Mouse (Mus musculus) heart, postnatal 10 days (tissue): ENCODE data around the gene Gm40193. TPM values are rescaled to one million over a fixed set of nuclear protein-coding genes. Genes with fewer than 3 reads are reported as not detected.

Experiments
- DNase-seq, 2 experiments: peaks; one replicate each; pipeline ENCODE4 v3.0.0; 2021
- intact Hi-C: fragments of 180-260 bp; cut with DNase I; formaldehyde crosslinking; loops from one replicate; pipeline ENCODE4 v1.15.1; 2025
- total RNA-seq, 2 experiments: library from RNA; stranded (reverse); gene quantifications; 2 replicates each; pipeline ENCODE4 v1.2.3; 2021

Gm40193 gene
- total RNA-seq, 2 experiments from 2014 or later, result not detected

DNA sequence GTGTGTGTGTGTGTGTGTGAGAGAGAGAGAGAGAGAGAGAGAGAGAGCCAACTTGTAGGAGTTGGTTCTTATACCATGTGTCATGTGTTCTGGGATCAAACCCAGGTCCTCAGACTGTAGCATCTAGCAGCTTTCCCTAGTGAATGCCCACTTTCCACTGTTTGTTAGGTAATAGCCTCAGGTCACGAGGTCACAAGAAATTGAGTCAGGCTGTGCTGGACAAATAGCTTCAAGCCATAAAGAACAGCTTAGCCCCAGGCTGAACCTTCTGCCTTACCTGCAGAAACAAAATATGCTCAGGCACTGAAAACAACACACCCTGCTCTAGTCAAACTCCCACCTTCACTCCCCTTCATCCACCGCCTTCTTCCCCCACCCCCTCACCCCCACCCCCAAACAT, 21.5 kb downstream of the Gm40193 start:
- no peak for DNase-seq
- intact Hi-C loops, result no loop called here

DNA sequence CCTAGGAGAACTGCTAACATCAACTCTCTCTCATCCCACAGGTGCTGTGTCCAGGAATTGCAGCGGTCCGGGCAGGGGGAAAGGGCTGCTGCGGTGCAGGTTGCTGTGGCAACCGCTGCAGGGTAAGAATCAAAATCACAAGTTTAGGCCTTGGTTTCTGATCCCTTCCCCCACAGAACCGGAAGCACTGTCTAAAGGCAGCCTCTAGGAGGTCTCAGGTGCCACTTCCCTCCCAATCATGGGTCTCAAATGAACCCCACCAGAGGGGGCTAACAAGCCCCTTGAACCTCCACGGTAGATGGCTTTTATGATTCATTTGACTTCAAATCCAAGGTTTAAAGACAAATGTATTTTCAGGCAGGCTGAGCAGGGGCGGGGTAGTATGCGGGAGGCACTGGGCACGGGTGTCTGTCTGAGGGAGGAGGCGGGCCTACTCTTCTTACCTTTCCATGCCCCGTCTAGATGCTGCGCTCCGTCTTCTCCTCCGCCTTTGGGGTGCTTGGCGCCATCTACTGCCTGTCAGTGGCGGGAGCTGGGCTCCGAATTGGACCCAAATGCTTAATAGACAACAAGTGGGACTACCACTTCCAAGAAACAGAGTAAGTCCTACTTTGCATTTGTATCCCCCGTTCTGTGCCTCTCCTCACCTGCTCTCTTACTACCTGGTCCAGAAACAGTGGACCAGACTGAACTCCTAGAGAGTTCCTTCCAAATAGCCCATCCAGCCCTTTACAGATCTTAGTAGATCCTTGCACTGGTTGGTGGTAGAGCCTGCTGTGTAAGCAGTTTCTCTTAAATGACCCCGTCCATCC, 22.8 kb downstream of the Gm40193 start:
- peak in 1 of 2 experiments; percentile 41 for DNase-seq
- intact Hi-C loops, result no loop called here

DNA sequence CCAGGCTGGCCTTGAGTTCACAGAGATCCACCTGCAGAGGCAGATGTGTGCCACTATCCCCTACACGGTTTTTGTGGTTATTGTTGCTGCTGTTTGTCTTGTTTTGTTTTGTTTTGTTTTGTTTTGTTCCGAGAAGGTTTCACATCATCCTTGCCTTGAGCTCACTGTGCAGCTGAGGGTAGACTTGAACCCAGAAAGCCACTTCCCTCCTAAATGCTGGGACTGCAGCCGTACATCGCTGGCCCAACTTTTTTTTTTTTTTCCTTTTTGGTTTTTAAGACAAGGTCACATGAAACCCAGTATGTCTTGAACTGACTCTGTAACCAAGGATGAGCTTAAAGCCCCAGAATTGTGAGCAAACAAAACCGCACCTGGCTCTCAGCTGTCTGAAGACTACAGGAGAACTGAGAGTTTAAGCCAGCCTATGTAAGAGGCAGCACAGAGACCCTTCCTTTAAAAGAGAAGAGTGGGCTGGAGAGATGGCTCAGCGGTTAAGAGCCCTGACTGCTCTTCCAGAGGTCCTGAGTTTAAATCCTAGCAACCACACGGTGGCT, 25.7 kb downstream of the Gm40193 start:
- intact Hi-C loops, result loop anchor here (1.0 to 2.0 kb wide), 3 partner anchors 55 to 92 kb away; partner anchors contain the start of gene Arrb2
- DNase-seq, result no peak

DNA sequence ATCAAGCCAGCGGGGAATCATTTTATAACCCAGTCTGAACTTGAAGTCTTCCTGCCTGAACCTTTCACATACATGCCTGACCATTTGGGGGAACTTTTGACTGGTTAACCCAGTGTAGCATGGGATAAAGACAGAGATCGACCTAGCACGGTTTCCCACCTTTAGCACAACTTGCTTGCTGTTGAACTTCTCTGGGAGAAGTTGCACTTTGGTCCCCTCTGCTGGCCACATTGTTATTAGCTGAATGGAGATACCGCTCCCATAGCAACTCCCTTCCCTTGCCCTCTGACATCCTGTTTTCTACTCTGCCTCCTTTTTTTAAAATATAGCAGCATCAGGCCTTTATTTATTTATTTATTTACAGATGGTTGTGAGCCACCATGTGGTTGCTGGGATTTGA, 26.4 kb downstream of the Gm40193 start:
- intact Hi-C loops, result loop anchor here (1.0 to 2.0 kb wide), 2 partner anchors 54 to 92 kb away; no protein-coding TSS in a partner anchor

DNA sequence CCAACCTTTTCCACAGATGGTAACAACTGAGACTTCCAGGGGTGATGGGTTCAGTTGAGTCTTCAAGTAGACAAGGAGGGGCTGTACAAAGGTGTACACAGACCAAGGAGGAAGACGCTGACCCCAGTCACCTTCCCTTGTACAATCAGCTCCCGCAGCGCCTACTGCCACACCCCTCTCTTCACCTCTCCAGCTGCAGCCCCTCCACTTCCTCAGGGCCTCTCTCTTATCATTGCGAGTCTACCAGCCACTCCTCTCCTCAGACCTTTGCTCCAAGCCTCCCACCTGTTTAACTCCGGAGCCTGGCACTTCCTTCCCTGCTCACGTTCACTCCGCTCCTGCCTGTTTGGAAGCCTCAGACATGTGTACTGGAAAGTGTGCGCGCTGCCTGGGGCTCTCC, 27.8 kb downstream of the Gm40193 start, which contains the start of gene Tm4sf5:
TSS of gene Tm4sf5 (plus strand) at position 275 of the 400 bp plus-strand sequence.
- DNase-seq, result no peak
- intact Hi-C loops, result no loop called here

More for the DNA sequence above, 26.4 kb downstream of the Gm40193 start:
- peak; percentile 87 to 91 for DNase-seq

DNA sequence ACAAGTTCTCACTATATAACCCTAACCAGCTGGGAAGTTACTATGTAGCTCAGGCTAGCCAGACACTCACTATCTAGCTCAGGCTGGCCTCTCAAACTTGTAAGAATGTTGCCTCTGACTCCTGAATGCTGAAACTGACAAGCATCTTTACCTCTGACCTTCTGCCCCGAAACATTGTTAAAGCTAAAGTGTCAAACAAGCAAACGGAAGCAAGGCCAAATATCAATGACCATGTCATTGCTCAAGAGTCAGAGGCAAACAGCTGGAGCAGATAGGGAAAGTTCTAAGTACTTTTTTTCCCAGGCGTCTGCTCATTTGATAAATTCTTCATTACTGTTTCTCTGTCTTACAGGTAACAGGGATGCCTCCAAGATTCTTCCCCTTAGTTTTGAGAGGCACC, 30.7 kb downstream of the Gm40193 start:
- intact Hi-C loops, result no loop called here
- DNase-seq, result no peak

DNA sequence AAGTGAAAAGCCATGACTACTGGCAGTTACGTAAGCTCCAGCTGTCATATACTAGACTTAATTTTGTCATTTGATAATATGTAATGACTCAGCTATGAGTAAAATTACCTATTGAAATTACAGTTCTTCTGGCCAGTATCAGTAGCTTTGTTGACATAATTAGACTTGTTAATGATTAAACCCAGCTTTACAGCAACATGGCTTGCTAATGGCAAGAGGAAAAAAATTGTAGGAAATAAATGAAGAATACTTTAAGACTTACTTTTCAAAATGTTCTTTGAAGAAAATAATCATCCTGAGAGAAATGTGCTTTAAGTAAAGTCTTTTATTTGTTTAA, 32.3 kb downstream of the Gm40193 start:
- no peak for DNase-seq
- intact Hi-C loops, result no loop called here

DNA sequence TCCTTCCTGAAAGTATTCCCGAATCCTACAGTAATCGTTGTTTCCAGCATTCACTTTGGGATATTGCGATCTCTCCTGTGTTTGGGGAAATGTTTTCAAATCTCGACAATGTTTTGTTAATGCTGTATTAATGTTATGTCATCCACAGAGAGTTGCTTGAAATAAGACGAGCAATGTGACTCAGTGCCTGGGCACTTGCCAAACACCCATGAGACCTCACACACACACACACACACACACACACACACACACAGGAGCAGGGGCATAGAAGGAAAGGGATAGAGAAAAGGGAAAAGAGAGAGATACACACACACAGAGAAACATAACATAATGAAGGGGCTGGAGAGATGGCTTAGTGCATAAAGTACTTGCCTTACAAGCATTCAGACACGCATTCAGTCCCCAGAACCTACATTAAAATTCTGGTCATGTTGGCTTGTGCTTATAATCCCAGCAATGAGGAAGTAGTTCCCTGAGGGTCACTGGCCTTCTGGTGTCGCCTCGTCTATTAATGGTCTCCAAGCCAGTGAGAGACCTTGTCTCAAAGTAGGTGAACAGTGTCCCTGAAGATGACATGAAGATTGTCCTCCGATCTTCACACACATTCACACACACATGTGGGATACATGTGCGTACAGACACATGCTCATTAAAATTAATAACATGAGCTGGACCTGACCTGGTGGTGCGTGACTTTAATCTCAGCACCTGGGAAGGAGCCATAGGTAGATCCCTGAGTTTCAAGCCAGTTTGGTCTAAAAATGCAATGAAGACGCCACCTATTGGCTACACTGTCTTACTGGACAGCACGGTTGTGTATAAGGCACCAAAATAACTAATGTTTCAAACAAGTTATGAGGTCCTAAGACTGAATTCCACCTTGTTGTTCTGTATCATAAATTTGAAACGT, 32.9 kb downstream of the Gm40193 start:
- DNase-seq, result no peak
- intact Hi-C loops, result no loop called here

DNA sequence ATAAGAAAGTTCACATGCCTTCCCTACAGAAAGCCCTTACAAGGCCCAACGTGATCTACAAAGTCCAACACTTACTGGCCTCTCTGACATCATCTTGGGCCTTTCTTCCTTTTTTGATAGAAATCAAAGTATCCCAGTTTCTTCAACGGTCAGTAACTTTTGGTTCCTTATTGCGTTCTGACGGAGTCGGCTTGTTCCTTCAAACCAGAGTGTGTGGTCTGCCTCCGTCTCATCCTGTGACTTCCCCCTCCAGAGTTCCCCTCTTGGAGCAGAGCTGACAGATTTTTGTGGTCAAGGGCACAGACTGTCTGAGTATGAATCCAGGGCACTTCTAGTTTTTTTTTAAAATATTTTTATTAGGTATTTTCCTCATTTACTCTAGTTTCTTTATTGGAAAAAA, 43.1 kb downstream of the Gm40193 start:
- intact Hi-C loops, result no loop called here
- DNase-seq, result no peak

DNA sequence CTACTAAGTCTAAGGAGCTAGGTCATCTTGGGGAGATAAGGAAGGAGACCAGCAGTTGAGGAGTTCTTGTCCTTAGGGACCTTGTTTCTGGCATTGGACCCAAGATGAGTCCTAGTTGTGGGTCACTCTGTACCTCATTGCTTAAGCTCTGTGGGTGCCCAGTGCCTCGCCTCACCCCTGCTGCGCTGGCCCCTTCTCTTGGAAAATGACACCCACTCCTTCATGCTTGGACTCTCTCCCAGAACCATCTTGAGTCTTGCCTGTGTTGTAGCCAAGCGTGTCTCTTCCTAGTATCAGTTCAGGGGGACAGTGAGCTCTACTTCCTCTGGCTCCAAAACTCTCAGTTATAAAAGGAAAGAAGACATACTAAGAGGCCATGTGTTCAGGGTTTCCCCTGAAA, 43.6 kb downstream of the Gm40193 start:
- peak in 1 of 2 experiments; percentile 33 for DNase-seq
- intact Hi-C loops, result no loop called here

DNA sequence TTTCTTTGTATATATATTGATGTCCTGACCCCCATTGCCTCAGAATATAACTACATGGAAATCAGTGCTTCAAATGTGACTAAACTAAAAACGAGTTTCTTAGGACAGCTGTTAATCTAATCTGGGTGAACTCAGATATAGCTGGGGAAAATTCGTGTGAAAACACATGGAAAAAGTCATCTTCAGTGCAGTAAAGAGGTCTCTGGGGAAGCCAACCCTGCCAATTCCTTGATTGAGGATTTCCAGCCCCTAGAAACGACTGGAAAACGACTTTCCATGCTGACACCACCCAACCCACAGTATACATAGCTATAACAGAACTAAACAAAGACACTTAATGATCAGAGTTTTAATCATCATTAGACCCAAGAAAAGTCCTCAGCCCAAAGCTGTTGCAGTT, 44.9 kb downstream of the Gm40193 start:
- intact Hi-C loops, result no loop called here
- DNase-seq, result peak; percentile 57 to 66

DNA sequence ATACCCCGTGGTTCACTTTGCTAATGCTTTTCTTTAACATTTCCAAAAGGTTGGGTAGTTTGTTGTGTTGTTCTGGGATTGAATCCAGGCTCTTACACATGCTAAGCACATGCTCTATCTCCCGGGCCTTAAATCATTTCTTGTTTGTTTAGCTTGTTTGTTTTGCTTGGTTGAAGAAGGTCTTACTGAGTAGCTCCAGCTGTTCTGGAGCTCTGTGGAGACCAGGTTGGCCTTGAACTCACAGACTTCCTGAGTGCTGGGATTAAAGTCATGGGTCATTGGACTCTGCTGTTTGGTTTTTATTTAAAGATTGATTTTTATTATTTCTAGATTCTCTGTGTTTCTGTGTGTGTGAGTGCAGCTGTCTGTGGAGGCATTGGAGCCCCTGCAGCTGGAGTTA, 47.2 kb downstream of the Gm40193 start:
- intact Hi-C loops, result no loop called here
- DNase-seq, result no peak

Other genes starting within 250 kb of the Gm40193 start
- gene Alox12e, start 210.3 kb downstream of the Gm40193 start, total RNA-seq, result not detected
- 1 to 10 TPM in 1 of 2 experiments, under 1 TPM in 1; 0.34 to 3.2 TPM for gene Alox15, start 180.9 kb downstream of the Gm40193 start, total RNA-seq
- 10 to 100 TPM; 22.3 to 26.1 TPM for gene Pelp1, start 122.9 kb downstream of the Gm40193 start, total RNA-seq
- 10 to 100 TPM; 13.0 to 15.1 TPM for gene Arrb2, start 100.3 kb downstream of the Gm40193 start, total RNA-seq
- 10 to 100 TPM in 1 of 2 experiments, 1 to 10 TPM in 1; 8.2 to 13.4 TPM for gene Med11, start 81.0 kb downstream of the Gm40193 start, total RNA-seq
- gene Zmynd15, start 73.5 kb downstream of the Gm40193 start, total RNA-seq, result 1 to 10 TPM; 1.4 to 2.1 TPM
- 1 to 10 TPM; 7.2 to 7.7 TPM for gene Cxcl16, start 73.0 kb downstream of the Gm40193 start, total RNA-seq
- 1 to 10 TPM in 1 of 2 experiments, under 1 TPM in 1; 0.89 to 1.4 TPM for gene Tm4sf5, start 27.7 kb downstream of the Gm40193 start, total RNA-seq
- not detected for gene Vmo1, start 18.3 kb downstream of the Gm40193 start, total RNA-seq
- gene Gltpd2, start 13.7 kb downstream of the Gm40193 start, total RNA-seq, result not detected
- 100 to 1,000 TPM; 264 to 266 TPM for gene Psmb6, start 7.6 kb downstream of the Gm40193 start, total RNA-seq
- 10 to 100 TPM in 1 of 2 experiments, 1 to 10 TPM in 1; 8.9 to 10.8 TPM for gene Pld2, start 7.1 kb upstream of the Gm40193 start, total RNA-seq
- gene Mink1, start 29.9 kb upstream of the Gm40193 start, total RNA-seq, result 10 to 100 TPM; 40.4 to 43.3 TPM
- gene 4930544D05Rik, start 82.9 kb upstream of the Gm40193 start, total RNA-seq, result not detected
- not detected for gene Chrne, start 86.3 kb upstream of the Gm40193 start, total RNA-seq
- under 1 TPM; 0.17 to 0.43 TPM for gene Gp1ba, start 106.2 kb upstream of the Gm40193 start, total RNA-seq
- gene Rnf167, start 114.3 kb upstream of the Gm40193 start, total RNA-seq, result 10 to 100 TPM; 50.2 to 50.4 TPM
- 100 to 1,000 TPM; 378 to 381 TPM for gene Slc25a11, start 114.5 kb upstream of the Gm40193 start, total RNA-seq
- 100 to 1,000 TPM; 456 to 499 TPM for gene Pfn1, start 121.7 kb upstream of the Gm40193 start, total RNA-seq
- 1,000 to 10,000 TPM; 1,599 to 1,711 TPM for gene Eno3, start 124.3 kb upstream of the Gm40193 start, total RNA-seq
- 10 to 100 TPM; 86.0 to 88.2 TPM for gene Spag7, start 136.5 kb upstream of the Gm40193 start, total RNA-seq
- 10 to 100 TPM; 31.2 to 32.8 TPM for gene Camta2, start 155.2 kb upstream of the Gm40193 start, total RNA-seq
- gene Inca1, start 167.2 kb upstream of the Gm40193 start, total RNA-seq, result 1 to 10 TPM; 2.6 to 3.0 TPM
- gene Kif1c, start 167.6 kb upstream of the Gm40193 start, total RNA-seq, result 100 to 1,000 TPM; 279 to 286 TPM
- gene Zfp3, start 231.3 kb upstream of the Gm40193 start, total RNA-seq, result 10 to 100 TPM; 10.6 to 11.2 TPM